Mouse (Mus musculus) CH12F3 (cell line): ENCODE measurements around the gene Bmp8b.

Experiments used
- in situ Hi-C: fragments of 300-500 bp; cut with MboI; formaldehyde crosslinking; loops from 2 replicates; pipeline ENCODE4 v1.14.3; 2020; ENCODE audit warnings: low sequenced_read_pairs

Bmp8b gene

DNA sequence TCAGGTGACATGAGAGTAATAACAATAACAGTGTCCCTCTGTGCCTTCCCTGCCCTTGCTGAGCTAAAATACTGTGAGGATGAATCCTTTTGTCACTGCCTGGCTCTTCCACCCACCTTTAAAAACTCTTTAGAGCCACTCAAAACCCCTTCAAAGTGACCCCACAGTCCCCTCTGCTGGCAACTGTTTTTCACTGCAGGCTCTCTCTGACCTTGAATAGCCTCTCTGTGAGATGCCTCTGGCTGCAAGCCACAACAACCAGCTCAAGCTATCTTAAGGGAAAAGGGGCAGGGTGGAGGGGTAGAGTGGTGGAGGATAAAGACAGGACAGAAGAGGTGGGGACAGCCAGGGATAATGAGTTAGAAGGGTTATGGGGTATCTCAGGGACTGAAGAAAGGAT is 66.8 kb downstream of the Bmp8b start:
- in situ Hi-C loops = no loop called here
